Mouse (Mus musculus) left cerebral cortex, postnatal 14 days (tissue): ENCODE results near the gene Ahr. TPM values are rescaled to one million over a fixed set of nuclear protein-coding genes. Genes with fewer than 3 reads are reported as not detected.

Source experiments
- DNase-seq, 2 experiments: peaks; one replicate each; pipeline ENCODE4 v3.0.0; 2021 to 2022; ENCODE audit warnings: low spot score in 2 of 2, mixed read lengths in 1 of 2
- intact Hi-C: fragments of 180-260 bp; cut with DNase I; formaldehyde crosslinking; loops from one replicate; pipeline ENCODE4 v1.15.1; 2025
- long read RNA-seq, 2 experiments: library from polyadenylated mRNA; stranded (forward); transcript quantifications; one replicate each; pipeline ENCODE4 v2.0.0; 2021
- total RNA-seq, 2 experiments: library from RNA; stranded (reverse); gene quantifications; 2 replicates each; pipeline ENCODE4 v1.2.3; 2021

The Ahr gene
- 10 to 100 TPM; 10.7 TPM for total RNA-seq
- long read RNA-seq, experiment 1, full-length matches to known transcripts, result 5 of 8 reads
- long read RNA-seq, experiment 1, partial matches to known transcripts, result 2 of 8 reads
- long read RNA-seq, experiment 1, other reads (novel, unspliced or antisense), result 1 of 8 reads
- long read RNA-seq, experiment 2, full-length matches to known transcripts, result 6 of 8 reads
- long read RNA-seq, experiment 2, partial matches to known transcripts, result 1 of 8 reads
- long read RNA-seq, experiment 2, other reads (novel, unspliced or antisense), result 1 of 8 reads

- intact Hi-C loops, result loop anchor here (5.0 to 10.0 kb wide), 2 partner anchors 140 to 203 kb away; no protein-coding TSS in a partner anchor
- peak; percentile 72 to 84 for DNase-seq
Observed at GRCm38 (mm10) chr12:35534754-35535236, at the start of gene Ahr. Ahr (minus strand) TSS chr12:35535038.

GRCm38 (mm10) chr12:35578826-35579225, 44.0 kb upstream of the Ahr start:
- intact Hi-C loops, result no loop called here
- DNase-seq, result no peak

GRCm38 (mm10) chr12:35576107-35576506, 41.3 kb upstream of the Ahr start:
- no peak for DNase-seq
- intact Hi-C loops, result no loop called here

GRCm38 (mm10) chr12:35573713-35574112, 38.9 kb upstream of the Ahr start:
- intact Hi-C loops, result no loop called here

GRCm38 (mm10) chr12:35562826-35563225, 28.0 kb upstream of the Ahr start:
- DNase-seq, result no peak
- intact Hi-C loops, result no loop called here

More at GRCm38 (mm10) chr12:35573713-35574112, 38.9 kb upstream of the Ahr start:
- no peak for DNase-seq

GRCm38 (mm10) chr12:35558868-35559267, 24.0 kb upstream of the Ahr start:
- intact Hi-C loops, result no loop called here
- no peak for DNase-seq

GRCm38 (mm10) chr12:35555925-35556324, 21.1 kb upstream of the Ahr start:
- DNase-seq, result no peak
- intact Hi-C loops, result no loop called here

- intact Hi-C loops, result no loop called here
- no peak for DNase-seq
Observed at GRCm38 (mm10) chr12:35554309-35554708, 19.5 kb upstream of the Ahr start.

- intact Hi-C loops, result no loop called here
- no peak for DNase-seq
Observed at GRCm38 (mm10) chr12:35553174-35553573, 18.3 kb upstream of the Ahr start.

GRCm38 (mm10) chr12:35550299-35550698, 15.5 kb upstream of the Ahr start:
- DNase-seq, result no peak
- intact Hi-C loops, result no loop called here

GRCm38 (mm10) chr12:35542836-35543235, 8.0 kb upstream of the Ahr start:
- intact Hi-C loops, result no loop called here
- no peak for DNase-seq

GRCm38 (mm10) chr12:35538843-35539242, 4.0 kb upstream of the Ahr start:
- intact Hi-C loops, result loop anchor here (10.0 kb wide), 1 partner anchor 136 kb away; no protein-coding TSS in a partner anchor
- no peak for DNase-seq

- intact Hi-C loops, result loop anchor here (5.0 to 10.0 kb wide), 2 partner anchors 141 to 203 kb away; no protein-coding TSS in a partner anchor
- peak; percentile 12 to 28 for DNase-seq
Observed at GRCm38 (mm10) chr12:35534114-35534753, 604 bp downstream of the Ahr start.

- DNase-seq, result no peak
- intact Hi-C loops, result loop anchor here (2.0 to 10.0 kb wide), 3 partner anchors 141 to 297 kb away; no protein-coding TSS in a partner anchor
Observed at GRCm38 (mm10) chr12:35533748-35534113, 1.1 kb downstream of the Ahr start.

- no peak for DNase-seq
- intact Hi-C loops, result loop anchor here (2.0 to 10.0 kb wide), 3 partner anchors 142 to 298 kb away; no protein-coding TSS in a partner anchor
Observed at GRCm38 (mm10) chr12:35533133-35533532, 1.7 kb downstream of the Ahr start.

- DNase-seq, result peak; percentile 72 to 85
- intact Hi-C loops, result loop anchor here (2.0 to 10.0 kb wide), 3 partner anchors 143 to 299 kb away; no protein-coding TSS in a partner anchor
Observed at GRCm38 (mm10) chr12:35532151-35532550, 2.7 kb downstream of the Ahr start.

GRCm38 (mm10) chr12:35530587-35530986, 4.3 kb downstream of the Ahr start:
- intact Hi-C loops, result loop anchor here (5.0 to 10.0 kb wide), 2 partner anchors 144 to 207 kb away; no protein-coding TSS in a partner anchor
- DNase-seq, result no peak

GRCm38 (mm10) chr12:35527429-35527828, 7.4 kb downstream of the Ahr start:
- DNase-seq, result no peak
- intact Hi-C loops, result no loop called here

GRCm38 (mm10) chr12:35522585-35523103, 12.2 kb downstream of the Ahr start:
- intact Hi-C loops, result no loop called here
- DNase-seq, result no peak

- DNase-seq, result no peak
Observed at GRCm38 (mm10) chr12:35515621-35516020, 19.2 kb downstream of the Ahr start.

More at GRCm38 (mm10) chr12:35515621-35516020, 19.2 kb downstream of the Ahr start:
- intact Hi-C loops, result loop anchor here (10.0 kb wide), 1 partner anchor 201 kb away; no protein-coding TSS in a partner anchor
